Mouse (Mus musculus) cortical plate, adult 2 months (tissue): ENCODE results near the gene Spint1. TPM values are rescaled to one million over a fixed set of nuclear protein-coding genes. Genes with fewer than 3 reads are reported as not detected.
A peak's percentile ranks its signal among the peaks of the same experiment; 100 is the strongest.

Experiments used
- H3K27ac ChIP-seq: fragments of 200-500 bp; 2 replicates; pipeline ENCODE4 v1.5.1; 2012; ENCODE audit warnings: low read length, control low read depth, inconsistent platforms; ENCODE audit not compliant: insufficient read depth
- H3K4me1 ChIP-seq: fragments of 200-500 bp; 2 replicates; pipeline ENCODE4 v1.6.1; 2011; ENCODE audit warnings: low read length; ENCODE audit not compliant: control insufficient read depth, insufficient read depth
- H3K4me3 ChIP-seq: fragments of 200-500 bp; 2 replicates; pipeline ENCODE4 v1.5.1; 2011; ENCODE audit warnings: mild to moderate bottlenecking, low read length, control low read depth; ENCODE audit not compliant: insufficient read depth
- CTCF ChIP-seq: fragments of 200-500 bp; IDR thresholded peaks from 2 replicates; pipeline ENCODE4 v1.5.1; 2011; ENCODE audit warnings: mild to moderate bottlenecking, control low read depth, low read length; ENCODE audit not compliant: insufficient read depth; ENCODE audit errors: extremely low read depth
- POLR2A ChIP-seq: fragments of 200-500 bp; IDR thresholded peaks from 2 replicates; pipeline ENCODE4 v1.6.1; 2011; ENCODE audit warnings: mild to moderate bottlenecking, low read length, control low read depth; ENCODE audit not compliant: insufficient read depth; ENCODE audit errors: extremely low read depth
- polyA plus RNA-seq: library from polyadenylated mRNA; depleted of rRNA; stranded (reverse); fragments of >200 nt; gene quantifications from 2 replicates; pipeline ENCODE4 v1.2.3, GENCODE M21; 2012; rRNA removed

The Spint1 gene
- 1.8 and 2.6 TPM in 2 replicates for polyA plus RNA-seq

- Histone ChIP-seq H3K27ac (no peak within 1 kb of the TSS), H3K4me1 (0 out of 2 replicates have a peak, but pooled peaks cover 2% of the 10 kb centered on the region), H3K4me3 (peak within 1 kb of the TSS; percentile 7)
- TF ChIP-seq POLR2A (no peak), CTCF (no peak)
Observed at GRCm38 (mm10) chr2:119237210-119237870, at the start of gene Spint1. TSS of gene Spint1 (plus strand) at chr2:119237362.

- no peak overlapping the region; the same call in 1 of the 2 replicates for H3K4me3 ChIP-seq
- TF ChIP-seq POLR2A, result no peak
- TF ChIP-seq CTCF, result peak; percentile 79
- no peak overlapping the region for H3K27ac ChIP-seq
- H3K4me1 ChIP-seq, result peaks cover 2% of the 10 kb centered on the region; the same call in 1 of the 2 replicates
Observed at GRCm38 (mm10) chr2:119189029-119189710, 48.0 kb upstream of the Spint1 start.

- no peak overlapping the region for H3K27ac ChIP-seq
- TF ChIP-seq CTCF, result no peak
- no peak for TF ChIP-seq POLR2A
- H3K4me1 ChIP-seq, result peaks cover 2% of the 10 kb centered on the region; the same call in 1 of the 2 replicates
- no peak overlapping the region for H3K4me3 ChIP-seq
Observed at GRCm38 (mm10) chr2:119190969-119191368, 46.2 kb upstream of the Spint1 start.

GRCm38 (mm10) chr2:119194140-119194539 lies 43.0 kb upstream of the Spint1 start:
- H3K4me1 ChIP-seq, result peaks cover 2% of the 10 kb centered on the region; the same call in 1 of the 2 replicates
- no peak overlapping the region for H3K4me3 ChIP-seq
- no peak overlapping the region for H3K27ac ChIP-seq
- no peak for TF ChIP-seq POLR2A
- TF ChIP-seq CTCF, result no peak

- Histone ChIP-seq H3K27ac (no peak overlapping the region), H3K4me3 (no peak overlapping the region), H3K4me1 (peaks cover 5% of the 10 kb centered on the region; the same call in 1 of the 2 replicates)
- no peak for TF ChIP-seq CTCF
- TF ChIP-seq POLR2A, result no peak
Observed at GRCm38 (mm10) chr2:119196316-119197108, 40.6 kb upstream of the Spint1 start.

GRCm38 (mm10) chr2:119197493-119197892 lies 39.7 kb upstream of the Spint1 start:
- Histone ChIP-seq H3K4me3 (no peak overlapping the region), H3K4me1 (peaks cover 5% of the 10 kb centered on the region; the same call in 1 of the 2 replicates), H3K27ac (no peak overlapping the region)
- TF ChIP-seq POLR2A (no peak), CTCF (no peak)

GRCm38 (mm10) chr2:119198049-119198448 lies 39.1 kb upstream of the Spint1 start:
- Histone ChIP-seq H3K4me1 (peaks cover 5% of the 10 kb centered on the region; the same call in 1 of the 2 replicates), H3K4me3 (no peak overlapping the region), H3K27ac (no peak overlapping the region)
- TF ChIP-seq CTCF, result no peak
- no peak for TF ChIP-seq POLR2A

GRCm38 (mm10) chr2:119198934-119199333 lies 38.2 kb upstream of the Spint1 start:
- H3K27ac ChIP-seq, result no peak overlapping the region
- TF ChIP-seq POLR2A (no peak), CTCF (no peak)
- H3K4me3 ChIP-seq, result no peak overlapping the region
- H3K4me1 ChIP-seq, result peaks cover 3% of the 10 kb centered on the region; the same call in 1 of the 2 replicates

GRCm38 (mm10) chr2:119202914-119203453 lies 34.2 kb upstream of the Spint1 start:
- Histone ChIP-seq H3K4me3 (no peak overlapping the region), H3K27ac (no peak overlapping the region), H3K4me1 (peaks cover 3% of the 10 kb centered on the region; the same call in 1 of the 2 replicates)
- TF ChIP-seq CTCF (no peak), POLR2A (no peak)
